10 mouse cellular contexts compared by ENCODE assay signal in the genomic region with DNA sequence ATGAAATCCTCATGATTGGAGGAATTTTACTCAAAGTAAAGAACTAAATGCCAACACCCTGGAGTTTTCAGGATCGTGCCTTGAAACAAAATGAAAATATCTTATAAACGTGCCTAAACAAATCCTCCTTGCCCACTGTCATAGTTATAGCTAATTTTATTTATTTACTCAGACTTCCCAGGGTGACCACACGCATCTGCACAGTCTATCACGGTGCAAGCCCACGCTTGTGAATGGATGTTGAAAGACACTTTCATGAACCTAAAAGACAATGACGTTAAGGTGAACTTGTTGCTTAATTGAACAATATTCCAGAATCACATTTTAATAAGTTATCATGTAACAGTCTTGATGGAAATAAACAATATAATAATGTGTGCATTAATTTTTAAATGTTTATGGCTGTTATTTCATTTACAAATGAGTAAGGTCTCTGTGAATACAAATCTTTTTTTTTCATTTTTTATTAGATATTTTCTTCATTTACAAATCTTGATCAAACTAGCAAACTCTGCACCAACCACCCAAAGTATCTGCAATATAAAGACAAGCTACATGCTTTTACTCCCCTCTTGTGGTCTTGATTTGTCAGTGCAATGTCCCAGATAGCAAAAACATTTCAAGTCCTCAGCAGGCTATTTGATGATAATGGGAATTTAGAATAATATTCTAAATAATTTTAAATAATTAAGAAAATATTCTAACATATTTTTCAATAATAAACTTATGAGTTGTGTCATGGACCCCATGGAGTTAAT. TPM values are rescaled to one million over a fixed set of nuclear protein-coding genes. Genes with fewer than 3 reads are reported as not detected.
DNase-seq lines count a peak whose midpoint lies in the region; ATAC-seq and TF ChIP-seq lines count a peak whose summit lies in the region.
"Had no signal": no experiment of that assay in that cellular context is flagged by ENCODE, and none has a peak within 500 bp of the region (broad histone marks: within the 10 kb centered on the region; RNA-seq: fewer than 3 reads in every experiment).

No protein-coding gene starts in this region.

- no peak overlapping the region for H3K9ac ChIP-seq in heart, postnatal 0 days (replicated peaks; ENCODE audit: low read depth, low read length)
- no peak overlapping the region for H3K9ac ChIP-seq in heart, embryonic 11.5 days (ENCODE audit: low read depth, low read length)
- H3K9ac ChIP-seq in embryonic facial prominence, embryonic 14.5 days (ENCODE audit: low read depth, low read length), result no peak overlapping the region
- H3K9ac ChIP-seq: embryonic facial prominence, embryonic 15.5 days; liver, embryonic 13.5 days had no signal

- ATAC-seq in heart, postnatal 0 days (ENCODE audit: insufficient read depth, low read depth), result no peak
- no peak for ATAC-seq in heart, embryonic 11.5 days (replicated peaks; ENCODE audit: insufficient number of reproducible peaks, low FRiP score, low TSS enrichment)
- no peak for ATAC-seq in embryonic facial prominence, embryonic 14.5 days (ENCODE audit: low read depth)
- peak; percentile 71; the same call in 1 of the 2 replicates for ATAC-seq in megakaryocyte-erythroid progenitor cell, adult 5-6 weeks (replicated peaks; ENCODE audit: low FRiP score, low TSS enrichment, poor library complexity, severe bottlenecking)

- peak; percentile 75 for TF ChIP-seq CTCF in heart, postnatal 0 days (IDR thresholded peaks at IDR 0.05; ENCODE audit: low read depth)

- no peaks in the 10 kb centered on the region for H3K27me3 ChIP-seq in heart, postnatal 0 days (ENCODE audit: control insufficient read depth, insufficient read depth, low read length)
- H3K27me3 ChIP-seq in heart, embryonic 11.5 days (ENCODE audit: control insufficient read depth, insufficient read depth, low read length), result no peaks in the 10 kb centered on the region
- H3K27me3 ChIP-seq in embryonic facial prominence, embryonic 14.5 days (replicated peaks; ENCODE audit: control insufficient read depth, insufficient read depth, low read length), result no peaks in the 10 kb centered on the region
- H3K27me3 ChIP-seq: embryonic facial prominence, embryonic 15.5 days; liver, embryonic 13.5 days had no signal

- H3K36me3 ChIP-seq in heart, postnatal 0 days (replicated peaks; ENCODE audit: control insufficient read depth, insufficient read depth, low read length), result no peaks in the 10 kb centered on the region
- H3K36me3 ChIP-seq in heart, embryonic 11.5 days (ENCODE audit: control insufficient read depth, insufficient read depth, low read length), result no peaks in the 10 kb centered on the region
- no peaks in the 10 kb centered on the region for H3K36me3 ChIP-seq in embryonic facial prominence, embryonic 14.5 days (ENCODE audit: control insufficient read depth, insufficient read depth, low read length)
- H3K36me3 ChIP-seq: embryonic facial prominence, embryonic 15.5 days; liver, embryonic 13.5 days had no signal

- DNase-seq in heart, postnatal 0 days (ENCODE audit: low spot score), result peak; percentile 19
- DNase-seq in right cerebral cortex, postnatal 10 days (ENCODE audit: low spot score in 2 of 2), result peak; percentile 31 to 33
- no peak for DNase-seq in right cerebral cortex, postnatal 14 days
- DNase-seq in embryonic facial prominence, embryonic 14.5 days (ENCODE audit: low spot score), result peak; percentile 67
- DNase-seq in spleen, postnatal 10 days (ENCODE audit: low spot score in 2 of 2), result no peak
- DNase-seq in urinary bladder, postnatal 4 days (ENCODE audit: low spot score in 2 of 2), result no peak
- DNase-seq: liver, embryonic 13.5 days had no signal

- TF ChIP-seq EP300 in heart, postnatal 0 days (IDR thresholded peaks at IDR 0.05; ENCODE audit: low read depth), result no peak

- H3K4me1 ChIP-seq in heart, postnatal 0 days (ENCODE audit: control insufficient read depth, insufficient read depth), result no peaks in the 10 kb centered on the region
- H3K4me1 ChIP-seq in heart, embryonic 11.5 days (ENCODE audit: control insufficient read depth, insufficient read depth, low read length), result no peaks in the 10 kb centered on the region
- H3K4me1 ChIP-seq in embryonic facial prominence, embryonic 14.5 days (ENCODE audit: control insufficient read depth, insufficient read depth, low read length), result no peaks in the 10 kb centered on the region
- H3K4me1 ChIP-seq: embryonic facial prominence, embryonic 15.5 days; liver, embryonic 13.5 days had no signal

- H3K4me3 ChIP-seq in heart, postnatal 0 days (ENCODE audit: low read depth, low read length), result no peak overlapping the region
- H3K4me3 ChIP-seq in heart, embryonic 11.5 days (ENCODE audit: low read depth, low read length), result no peak overlapping the region
- H3K4me3 ChIP-seq in embryonic facial prominence, embryonic 14.5 days (ENCODE audit: low read depth, low read length), result no peak overlapping the region
- H3K4me3 ChIP-seq: embryonic facial prominence, embryonic 15.5 days; liver, embryonic 13.5 days had no signal

- no peak overlapping the region for H3K27ac ChIP-seq in heart, postnatal 0 days (ENCODE audit: low read depth)
- H3K27ac ChIP-seq in heart, embryonic 11.5 days (ENCODE audit: low read depth, low read length), result no peak overlapping the region
- no peak overlapping the region for H3K27ac ChIP-seq in embryonic facial prominence, embryonic 14.5 days (replicated peaks; ENCODE audit: low read depth, low read length)
- H3K27ac ChIP-seq: embryonic facial prominence, embryonic 15.5 days; liver, embryonic 13.5 days had no signal

- no peak overlapping the region for H3K4me2 ChIP-seq in heart, postnatal 0 days (ENCODE audit: low read depth, low read length)
- no peak overlapping the region for H3K4me2 ChIP-seq in heart, embryonic 11.5 days
- no peak overlapping the region for H3K4me2 ChIP-seq in embryonic facial prominence, embryonic 14.5 days (ENCODE audit: low read depth, low read length)
- H3K4me2 ChIP-seq: embryonic facial prominence, embryonic 15.5 days; liver, embryonic 13.5 days had no signal

- H3K9me3 ChIP-seq in heart, postnatal 0 days (replicated peaks; ENCODE audit: control insufficient read depth, low read length), result no peaks in the 10 kb centered on the region
- H3K9me3 ChIP-seq in heart, embryonic 11.5 days (replicated peaks; ENCODE audit: control insufficient read depth, low read length), result no peaks in the 10 kb centered on the region
- no peaks in the 10 kb centered on the region for H3K9me3 ChIP-seq in embryonic facial prominence, embryonic 14.5 days (ENCODE audit: control insufficient read depth, low read length)
- H3K9me3 ChIP-seq: embryonic facial prominence, embryonic 15.5 days; liver, embryonic 13.5 days had no signal

- 75% methylated on average over 6 of the region's 6 CpGs for WGBS in heart, postnatal 0 days
- WGBS in heart, embryonic 11.5 days (ENCODE audit: insufficient replicate concordance), result 72% methylated on average over 6 of the region's 6 CpGs
- WGBS in embryonic facial prominence, embryonic 14.5 days, result 61% methylated on average over 6 of the region's 6 CpGs

RNA-seq across cellular contexts. Expression of gene Sucnr1, which starts 30.4 kb away (rescaled TPM):
- not detected in 2 replicates for total RNA-seq in heart, postnatal 0 days (2014; rRNA removed; ENCODE audit: low replicate concordance)
- not detected in 2 replicates for polyA plus RNA-seq in heart, postnatal 0 days (2015; fragmentation: Nextera tagmentation; extraction: Ambion mirVana)
- polyA plus RNA-seq in heart, embryonic 11.5 days (2014; fragmentation: Nextera tagmentation; extraction: Ambion mirVana), result not detected in 2 replicates
- 0.47 and 1.6 TPM in 2 replicates for polyA plus RNA-seq in embryonic facial prominence, embryonic 14.5 days (2014; fragmentation: Nextera tagmentation; extraction: Ambion mirVana)
- not detected in 2 replicates for total RNA-seq in megakaryocyte-erythroid progenitor cell, adult 5-6 weeks (2014; fragmentation: Nextera tagmentation)
- not detected in 2 replicates for total RNA-seq in megakaryocyte-erythroid progenitor cell, adult 5-6 weeks (2017)

Comparison
In these comparisons a context has a peak if more than half of its experiments do, and no peak if none do; other contexts are left out.
1. DNase-seq: peak in heart, postnatal 0 days (single experiment), right cerebral cortex, postnatal 10 days (2 of 2) and embryonic facial prominence, embryonic 14.5 days (single experiment); none in right cerebral cortex, postnatal 14 days (single experiment), spleen, postnatal 10 days (0 of 2) and urinary bladder, postnatal 4 days (0 of 2).